Mouse (Mus musculus): ENCODE measurements around the gene Lrat. TPM values are rescaled to one million over a fixed set of nuclear protein-coding genes. Genes with fewer than 3 reads are reported as not detected.

Gene Lrat
- 6.4 and 6.9 TPM in 2 replicates for polyA plus RNA-seq (2012; rRNA removed)

GRCm38 (mm10) chr3:82903613-82904205 lies at the start of gene Lrat:
Lrat (minus strand) TSS chr3:82903973.

GRCm38 (mm10) chr3:82876372-82876739 lies 27.4 kb downstream of the Lrat start, which contains the start of gene Rbm46:
Rbm46 (minus strand) TSS chr3:82876483.

Other genes with a start within 250 kb of the Lrat start
- 0.07 TPM in 1 of 2 replicates, not detected in the other for gene Rbm46, start 27.5 kb downstream of the Lrat start, polyA plus RNA-seq (2012; rRNA removed)
- 0.36 and 1.6 TPM in 2 replicates for gene Fgg, start 103.8 kb upstream of the Lrat start, polyA plus RNA-seq (2012; rRNA removed)
- 0.25 and 0.37 TPM in 2 replicates for gene Fga, start 122.1 kb upstream of the Lrat start, polyA plus RNA-seq (2012; rRNA removed)
- gene Fgb, start 145.9 kb upstream of the Lrat start, polyA plus RNA-seq (2012; rRNA removed) = 0.14 and 0.59 TPM in 2 replicates
- 33.7 and 43.1 TPM in 2 replicates for gene Plrg1, start 151.5 kb upstream of the Lrat start, polyA plus RNA-seq (2012; rRNA removed)
- gene Dchs2, start 224.0 kb upstream of the Lrat start, polyA plus RNA-seq (2012; rRNA removed) = 0.44 and 0.46 TPM in 2 replicates

All from ovary, adult 2 months (tissue).